Mouse (Mus musculus) lung, adult 18-20 months (tissue): ENCODE measurements around the gene Trip4.
A peak's percentile ranks its signal among the peaks of the same experiment; 100 is the strongest.

Source experiments
- DNase-seq, 2 experiments: peaks; one replicate each; pipeline ENCODE4 v3.0.0; 2022; ENCODE audit warnings: mixed read lengths in 2 of 2

Trip4 gene

DNA sequence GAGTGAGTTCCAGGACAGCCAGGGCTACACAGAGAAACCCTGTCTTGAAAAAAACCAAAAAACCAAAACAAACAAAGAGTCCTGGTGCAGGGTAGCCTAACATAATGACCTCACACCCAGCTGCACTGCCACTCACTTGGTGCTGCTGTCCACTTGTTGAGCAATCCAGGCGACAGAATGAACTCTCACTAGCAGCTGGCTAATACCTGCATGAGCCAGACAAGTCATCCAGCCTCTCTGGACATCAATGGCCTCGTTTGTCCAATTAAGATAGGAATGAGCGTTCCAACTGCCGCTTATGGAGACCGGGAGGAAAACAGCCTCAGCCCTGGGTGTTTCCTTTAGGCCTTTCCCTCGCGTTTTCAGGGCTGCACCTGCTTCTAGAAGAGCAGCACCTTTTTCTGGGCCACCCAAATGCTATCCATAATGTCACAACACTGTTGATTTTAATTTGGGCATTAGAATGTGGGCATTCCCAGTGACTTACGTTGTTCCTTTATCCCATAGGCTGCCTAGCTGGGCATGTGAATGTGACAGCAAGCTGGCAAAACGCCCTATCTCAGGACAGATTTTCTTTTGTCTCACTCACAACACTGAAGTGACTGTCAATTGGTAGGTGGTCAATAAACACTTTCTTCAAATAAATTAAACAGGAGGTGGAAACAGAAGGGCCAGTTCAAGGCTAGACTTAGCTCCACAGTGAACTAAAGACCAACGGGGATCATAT is 73.8 kb downstream of the Trip4 start:
- no peak for DNase-seq

DNA sequence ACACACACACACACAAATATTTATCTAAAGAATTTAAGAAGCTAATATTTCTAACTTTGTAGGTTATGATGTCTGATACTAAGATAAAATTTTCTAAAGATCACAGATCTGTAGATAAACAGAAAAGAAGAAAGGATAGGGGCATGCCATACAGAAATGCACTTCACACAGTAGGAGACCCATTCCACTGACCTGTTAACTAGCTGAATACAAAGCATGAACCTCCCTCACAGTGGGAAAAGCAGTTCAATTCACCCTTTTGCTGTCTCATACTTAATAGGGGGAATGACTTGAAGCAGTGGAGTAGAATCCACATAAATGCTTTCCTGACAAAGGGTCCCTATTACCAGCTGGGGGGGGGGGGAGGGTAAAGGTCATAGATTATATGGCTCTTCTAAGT is 75.0 kb downstream of the Trip4 start:
- no peak for DNase-seq

DNA sequence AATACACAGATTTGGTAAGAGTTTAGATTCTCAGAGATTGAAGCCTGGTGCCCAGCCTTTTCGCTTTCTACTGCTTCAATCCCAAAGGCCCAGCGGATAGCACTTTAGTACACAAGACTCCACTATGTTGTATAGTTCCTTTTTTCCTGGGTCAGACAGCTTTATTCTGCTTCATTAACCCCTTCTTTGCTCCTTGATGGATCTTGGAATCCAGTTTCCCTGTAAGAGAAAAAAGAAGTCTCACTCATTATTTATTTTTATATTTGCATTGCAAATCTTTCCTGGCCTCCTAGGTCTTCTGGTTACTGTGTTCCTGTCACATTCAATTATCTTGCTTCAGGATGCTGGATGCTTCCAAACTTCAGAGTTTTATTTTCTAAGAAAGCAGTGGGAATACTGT is 75.4 kb downstream of the Trip4 start:
- DNase-seq = no peak

DNA sequence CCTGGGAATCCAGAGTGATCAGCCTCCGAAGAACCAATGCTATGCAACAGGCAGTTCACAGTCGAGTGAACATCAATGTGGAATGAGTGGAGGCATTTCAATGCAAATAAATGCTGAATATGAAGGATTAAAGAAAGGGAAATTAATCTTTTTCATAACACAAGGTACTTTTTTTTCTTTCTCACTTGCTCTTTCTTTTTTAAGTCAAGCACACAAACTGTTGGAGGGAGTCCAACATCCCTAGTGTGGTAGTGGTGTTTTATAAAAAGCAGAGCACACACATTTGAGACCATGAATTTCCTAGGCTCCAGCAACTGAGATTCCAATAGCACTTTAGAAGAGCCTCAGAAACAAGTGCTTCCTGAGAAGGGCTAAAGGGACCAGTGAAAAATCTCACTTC is 76.6 kb downstream of the Trip4 start:
- DNase-seq = no peak

DNA sequence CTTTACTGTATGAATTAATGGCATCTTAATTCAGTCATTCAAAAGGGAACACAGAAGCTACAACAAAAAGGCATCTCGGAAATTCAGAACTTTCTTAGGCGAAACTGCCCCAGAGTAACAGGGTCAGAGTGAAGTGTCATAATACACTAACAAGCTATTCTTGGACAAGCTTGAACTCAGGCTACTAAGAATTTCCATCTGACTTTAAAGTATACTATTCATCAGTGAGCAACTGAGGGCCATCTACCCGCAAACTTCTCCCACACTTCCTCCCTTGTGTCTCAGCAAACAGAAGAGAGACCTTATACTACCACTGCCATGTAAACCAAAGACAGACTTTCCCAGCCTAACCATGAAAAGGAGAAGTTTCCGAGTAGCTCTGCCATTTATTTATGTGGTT is 77.4 kb downstream of the Trip4 start:
- no peak for DNase-seq

DNA sequence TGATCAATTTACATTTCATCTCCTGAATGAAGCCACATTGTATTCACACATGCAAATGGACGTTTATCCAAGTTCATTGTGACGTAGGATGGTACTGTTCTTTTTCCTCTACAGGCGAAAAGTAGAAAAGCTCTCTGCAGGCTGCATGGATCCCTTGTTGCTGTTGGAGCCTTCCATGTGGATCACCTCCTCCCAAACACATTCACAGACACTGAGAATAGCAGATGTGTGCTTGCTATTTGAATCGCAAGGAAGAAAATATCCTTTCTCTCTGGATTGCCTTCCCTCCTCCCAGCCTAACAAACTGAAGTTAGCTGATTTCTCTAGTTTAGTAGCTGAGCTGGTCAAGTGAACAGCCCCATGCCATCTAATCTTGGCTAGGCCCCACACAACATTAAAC is 78.3 kb downstream of the Trip4 start:
- no peak for DNase-seq

DNA sequence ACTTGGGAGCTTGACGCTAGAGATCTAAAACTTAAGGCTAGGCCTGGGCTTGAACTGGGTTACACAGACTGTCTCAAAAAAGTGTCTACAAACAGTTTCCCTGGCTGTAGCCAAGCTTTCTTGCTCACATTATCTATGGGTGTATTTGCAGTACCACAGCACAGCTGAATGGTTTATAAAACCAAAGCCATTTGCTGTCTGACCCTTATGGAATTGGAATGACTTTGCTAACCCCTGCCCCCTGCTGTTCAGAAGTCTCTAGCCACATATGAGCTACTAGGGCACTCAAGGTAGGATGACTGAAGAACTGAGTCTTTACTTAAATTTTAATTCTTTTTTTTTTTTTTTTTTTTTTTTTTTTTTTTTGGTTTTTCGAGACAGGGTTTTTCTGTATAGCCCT is 79.2 kb downstream of the Trip4 start:
- peak; percentile 60 to 67 for DNase-seq

DNA sequence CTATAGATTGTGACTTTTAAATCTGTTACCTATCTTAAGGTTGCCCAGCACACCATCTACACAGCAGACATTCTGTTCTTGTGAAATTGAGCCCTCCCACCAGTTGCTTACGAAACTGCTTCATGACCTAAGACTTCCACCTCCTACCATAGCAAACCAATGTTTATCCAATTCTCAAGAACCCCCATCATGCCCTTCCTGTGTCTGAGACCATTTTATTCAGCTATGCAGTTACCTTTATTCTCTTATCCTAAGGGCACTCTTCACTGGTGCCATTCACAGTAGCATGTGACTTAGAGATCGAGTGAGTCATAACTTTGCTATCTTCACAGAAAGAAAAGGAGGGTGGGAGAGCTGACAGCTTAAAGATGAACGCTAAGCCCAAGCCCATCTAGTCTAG is 80.1 kb downstream of the Trip4 start:
- DNase-seq = peak; percentile 53 to 76

DNA sequence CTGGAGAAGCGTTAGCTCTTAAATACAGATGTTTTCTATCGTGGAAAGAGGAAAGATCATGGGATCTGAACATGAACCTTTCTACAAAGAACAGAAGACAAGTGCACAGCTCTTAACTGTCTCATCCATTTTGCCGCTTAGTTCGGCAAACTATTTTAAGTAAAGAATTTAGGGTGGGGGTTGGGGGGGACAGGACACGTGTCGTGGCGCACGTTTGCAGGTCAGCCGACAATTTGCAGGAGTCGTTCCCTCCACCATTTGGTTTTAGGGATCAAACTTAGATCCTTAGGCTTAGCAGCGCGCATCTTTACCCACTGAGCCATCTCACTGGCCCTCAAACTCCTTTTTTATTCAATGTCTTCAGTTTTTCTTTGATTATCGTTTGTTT is 80.6 kb downstream of the Trip4 start:
- DNase-seq = no peak

DNA sequence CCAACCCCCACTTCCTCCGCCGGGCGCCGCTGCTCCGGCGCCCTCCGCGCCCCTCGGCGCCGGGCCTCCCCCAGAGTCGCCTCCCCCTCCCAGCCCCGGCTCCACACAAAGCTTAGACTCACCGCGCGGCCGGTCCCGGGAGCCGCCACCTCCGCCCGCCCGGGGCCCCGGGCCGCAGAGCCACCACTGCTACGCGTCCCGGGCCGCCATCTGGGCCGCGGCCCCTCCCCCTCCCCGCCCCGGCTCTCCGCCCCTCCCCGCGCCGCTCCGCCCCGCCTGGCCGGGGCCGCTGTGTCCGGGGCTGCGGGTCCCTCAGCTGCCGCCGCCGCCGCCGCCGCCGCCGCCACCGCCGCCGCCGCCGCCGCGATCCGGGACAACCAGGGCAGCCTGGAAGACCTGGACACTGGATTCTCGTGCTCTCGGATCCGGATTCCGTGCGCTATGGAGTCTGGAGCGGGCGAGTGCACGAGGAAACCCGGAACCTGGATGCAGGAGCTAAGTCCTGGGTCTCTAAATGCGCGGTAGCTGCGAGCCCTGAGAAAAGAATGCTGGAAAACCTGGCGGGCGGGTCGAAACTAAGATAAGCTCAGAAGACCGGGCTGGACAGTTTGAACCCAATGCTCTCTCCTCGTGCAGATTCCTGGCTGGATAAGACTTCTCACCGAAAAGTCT is 81.1 kb downstream of the Trip4 start, which contains the start of gene Zfp609:
Gene Zfp609, minus strand, starts transcription at position 221 of the 672 bp plus-strand sequence.
- peak; percentile 93 to 95 for DNase-seq

DNA sequence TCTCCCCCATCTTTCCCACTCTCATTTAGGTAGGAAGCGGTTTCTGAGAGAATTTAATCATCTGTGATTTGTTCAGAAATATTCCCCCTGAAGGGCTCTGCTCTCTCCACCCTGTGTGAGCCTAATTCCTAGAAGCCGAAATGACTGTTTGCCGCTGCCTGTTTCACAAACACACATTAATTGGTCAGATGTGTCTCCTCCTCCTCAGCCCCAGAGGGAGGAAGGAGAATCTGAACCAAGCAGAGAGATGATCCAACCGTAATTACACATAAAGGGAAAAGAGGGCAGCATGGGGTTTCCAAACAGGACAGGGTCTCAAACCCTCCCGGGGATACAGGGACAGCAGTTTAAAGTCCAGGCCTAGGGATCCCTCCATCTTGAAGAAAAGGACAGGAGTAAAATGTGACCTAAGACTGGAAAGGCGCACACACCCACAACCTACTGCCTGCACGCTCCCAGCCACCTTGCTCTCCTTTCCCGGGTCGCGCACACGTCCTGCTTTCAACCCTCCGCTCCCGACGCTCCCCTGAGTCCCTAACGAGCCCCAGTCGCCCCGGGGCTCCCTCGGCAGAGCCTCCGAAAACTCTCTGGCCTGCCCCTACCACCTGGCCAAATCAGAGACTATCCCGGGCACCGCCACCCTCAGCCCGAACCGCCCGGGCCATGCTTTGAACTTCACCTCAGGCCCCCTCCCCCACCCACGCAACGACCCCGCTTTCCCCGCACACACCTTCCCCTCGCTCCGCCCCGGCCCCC is 81.8 kb downstream of the Trip4 start:
- peak; percentile 37 to 50 for DNase-seq

DNA sequence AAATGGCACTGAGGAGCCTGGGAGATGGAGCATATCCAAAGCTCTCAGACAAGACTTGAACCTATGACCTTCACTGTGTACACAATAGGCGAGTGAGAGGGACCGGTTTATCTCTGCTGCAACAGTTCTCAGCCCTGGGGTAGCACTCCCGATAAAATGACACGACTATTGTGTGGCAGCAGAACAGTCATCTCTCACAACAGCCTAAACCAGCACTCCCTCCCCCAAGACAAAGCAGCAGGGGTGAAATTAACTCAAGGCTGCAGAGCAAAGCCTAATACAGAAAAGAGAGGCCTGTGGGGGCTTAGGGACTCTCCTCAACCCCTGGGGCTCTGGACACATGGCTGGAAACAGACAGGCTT is 82.4 kb downstream of the Trip4 start:
- peak in 1 of 2 experiments; percentile 14 for DNase-seq

DNA sequence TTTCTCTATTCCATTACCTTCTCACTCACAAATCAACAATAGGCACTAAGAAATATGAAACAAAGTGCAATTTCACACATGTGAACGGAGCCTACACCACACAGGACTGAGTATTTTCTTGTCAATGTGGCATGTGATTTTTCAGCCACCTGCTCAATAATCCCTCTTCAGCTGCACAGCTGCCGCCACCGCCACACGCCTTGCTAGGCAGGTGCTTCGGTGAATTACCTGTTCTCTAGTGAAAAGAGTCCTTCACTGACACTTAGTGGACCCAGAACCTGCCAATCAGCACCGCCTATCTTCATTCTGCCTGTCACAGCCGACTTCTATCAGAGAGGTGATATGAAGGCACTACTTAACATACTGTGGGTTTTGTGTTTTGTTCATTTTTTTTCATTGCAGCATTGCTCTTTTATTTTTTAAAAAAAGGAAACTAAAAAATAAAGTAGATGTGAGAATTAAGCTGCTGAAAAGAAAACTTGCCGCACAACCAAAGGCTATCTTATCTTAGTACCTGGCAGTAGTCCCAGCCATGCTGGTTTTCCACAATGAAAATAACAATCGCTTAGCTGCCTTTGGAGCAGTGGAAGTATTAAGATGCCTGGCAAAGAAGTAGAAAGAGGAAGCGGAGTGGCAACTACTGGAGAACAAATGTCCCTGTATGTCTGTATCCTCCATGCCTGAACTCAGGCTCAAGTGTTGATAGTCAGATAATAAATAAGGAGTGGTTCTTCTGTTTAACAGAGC is 84.7 kb downstream of the Trip4 start:
- peak; percentile 33 to 57 for DNase-seq

DNA sequence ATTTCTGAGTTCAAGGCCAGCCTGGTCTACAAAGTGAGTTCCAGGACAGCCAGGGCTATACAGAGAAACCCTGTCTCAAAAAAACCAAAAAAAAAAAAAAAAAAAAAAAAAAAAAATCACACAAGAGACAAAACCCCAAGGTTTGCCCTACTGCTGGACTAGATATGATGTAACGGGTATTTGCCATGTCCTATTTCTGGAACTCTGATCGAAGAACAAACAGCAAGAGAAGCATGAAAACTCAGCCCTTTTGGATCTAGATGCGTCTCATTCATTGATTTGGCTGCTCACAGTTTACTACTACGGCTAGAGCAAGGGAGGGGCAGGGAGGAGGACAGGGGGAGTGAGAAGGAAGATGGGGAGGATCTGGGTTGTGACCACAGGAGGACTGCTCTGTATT is 86.6 kb downstream of the Trip4 start:
- no peak for DNase-seq

DNA sequence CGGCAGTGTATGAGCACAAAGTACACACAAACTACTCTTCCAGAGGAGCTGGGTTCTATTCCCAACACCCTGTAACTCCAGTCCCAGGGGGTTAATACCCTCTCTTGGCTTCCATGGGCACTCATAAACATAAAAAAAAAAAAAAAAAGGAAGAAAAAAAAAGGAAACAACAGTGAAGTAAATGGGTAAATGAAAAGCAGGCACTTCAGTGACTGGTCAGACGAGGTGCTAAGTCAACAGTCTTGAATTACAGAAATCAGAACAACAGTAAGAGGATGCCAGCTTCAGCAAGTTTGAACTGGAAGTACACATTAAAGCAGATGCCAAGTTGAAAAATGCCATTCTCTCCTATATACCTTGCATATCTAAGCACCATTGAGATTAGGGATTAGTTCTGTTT is 88.3 kb downstream of the Trip4 start:
- DNase-seq = peak; percentile 39 to 68

DNA sequence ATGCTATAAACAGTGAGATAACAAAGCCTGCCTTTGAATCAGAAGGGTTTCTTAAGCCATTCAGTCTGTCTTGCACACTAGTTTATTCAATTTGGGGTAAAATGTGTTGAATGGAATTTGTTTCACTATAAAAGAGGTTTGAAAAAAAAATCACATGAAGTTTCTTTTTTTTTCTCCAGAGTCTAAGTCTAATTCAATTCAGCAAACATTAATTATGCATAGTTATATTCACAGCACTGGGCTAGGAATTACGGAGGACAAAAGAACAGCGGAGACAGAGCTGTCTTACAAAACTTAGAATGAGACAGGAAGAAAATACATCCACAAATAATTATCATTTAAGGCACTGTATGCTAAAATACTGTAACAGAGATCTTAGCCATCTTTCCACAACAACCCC is 90.2 kb downstream of the Trip4 start:
- no peak for DNase-seq

DNA sequence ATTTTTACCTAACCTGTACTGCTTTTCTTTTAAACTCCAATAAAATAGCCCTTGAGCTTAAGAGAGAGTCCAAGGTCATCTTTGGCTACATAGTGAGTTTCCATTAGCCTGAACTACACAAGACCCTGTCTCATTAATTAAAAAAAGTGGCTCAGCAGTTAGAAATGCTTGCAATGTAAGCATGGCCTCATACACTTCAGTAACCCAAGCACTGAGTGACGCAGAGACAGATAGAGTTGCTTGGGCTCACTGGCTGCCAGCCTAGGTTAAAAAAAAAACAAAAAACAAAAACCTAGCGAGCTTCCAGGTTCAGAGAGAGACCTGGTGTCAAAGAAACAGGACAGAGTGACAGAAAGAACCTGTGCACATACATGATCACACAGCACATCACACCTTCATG is 95.8 kb downstream of the Trip4 start:
- no peak for DNase-seq

DNA sequence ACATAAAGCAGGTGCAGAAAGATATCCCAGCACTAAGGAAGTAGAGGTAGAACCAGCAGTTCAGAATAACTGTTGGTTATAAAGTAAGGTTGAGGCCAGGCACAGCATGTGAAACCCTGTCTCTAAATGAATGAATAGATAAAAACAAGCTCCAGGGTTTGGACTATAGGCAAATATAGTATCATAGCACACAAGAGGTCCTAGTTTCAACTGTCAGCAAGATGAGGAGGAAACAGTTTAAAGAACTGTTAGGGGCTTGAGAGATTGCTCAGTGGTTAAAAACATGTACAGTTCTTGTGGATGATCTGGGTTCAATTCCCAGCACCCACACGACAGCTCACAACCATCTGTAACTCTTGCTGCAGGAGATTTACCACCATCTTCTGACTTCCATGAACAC is 96.8 kb downstream of the Trip4 start:
- DNase-seq = no peak

DNA sequence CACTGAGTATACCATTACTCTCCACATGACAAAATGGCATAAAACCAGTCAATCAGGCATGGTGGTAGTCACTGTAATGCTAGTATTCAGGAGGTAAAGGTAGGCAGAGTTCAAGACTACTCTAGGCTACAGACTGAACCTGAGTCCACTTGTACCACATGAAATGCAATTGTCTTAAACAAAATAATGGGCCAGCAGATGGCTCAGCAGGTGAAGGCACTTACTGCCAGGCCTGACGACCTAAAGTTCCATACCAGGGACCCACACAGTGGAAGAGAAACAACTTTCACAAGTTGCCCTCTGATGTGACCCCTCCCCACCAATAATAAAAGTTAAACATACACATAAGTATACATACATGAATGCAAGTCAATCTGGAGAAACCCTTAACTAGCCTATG is 100.8 kb downstream of the Trip4 start:
- no peak for DNase-seq

DNA sequence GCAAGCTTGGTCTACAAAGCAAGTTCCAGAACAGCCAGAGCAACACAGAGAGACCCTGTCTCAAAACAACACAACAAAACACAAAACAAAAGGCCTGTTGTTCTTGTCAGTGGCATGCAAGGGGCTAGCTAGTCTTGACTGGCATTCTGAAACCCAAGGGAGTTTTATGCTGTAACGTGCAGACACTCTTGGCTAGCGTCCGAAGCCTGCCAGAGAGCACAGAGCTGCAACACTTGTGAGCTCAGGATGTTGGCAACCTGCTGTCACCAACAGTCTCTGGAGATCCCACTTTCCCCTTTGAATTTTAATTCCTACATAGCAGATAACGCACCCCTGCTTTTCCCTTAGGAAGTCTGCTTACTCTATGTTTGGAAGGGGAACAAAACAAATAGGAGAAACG is 101.3 kb downstream of the Trip4 start:
- DNase-seq = no peak

DNA sequence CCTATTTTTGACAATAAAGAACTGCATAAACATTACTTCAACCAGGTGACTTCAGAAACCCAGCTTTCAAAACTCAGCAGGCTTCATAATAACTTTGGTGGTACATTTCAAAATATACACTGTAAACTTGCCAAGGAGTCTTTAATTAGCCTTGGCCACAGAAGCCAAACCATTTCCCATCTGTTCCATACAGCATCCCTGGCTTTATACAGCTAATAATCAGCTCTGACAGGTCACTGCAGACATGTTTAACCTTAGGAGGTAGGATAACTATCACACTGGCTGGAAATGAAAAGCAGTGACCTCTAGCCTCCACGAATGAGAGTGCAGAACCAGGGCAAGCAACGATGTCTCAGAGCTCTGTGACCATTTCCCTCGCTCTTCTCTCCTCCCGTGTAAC is 108.8 kb downstream of the Trip4 start:
- DNase-seq = no peak

DNA sequence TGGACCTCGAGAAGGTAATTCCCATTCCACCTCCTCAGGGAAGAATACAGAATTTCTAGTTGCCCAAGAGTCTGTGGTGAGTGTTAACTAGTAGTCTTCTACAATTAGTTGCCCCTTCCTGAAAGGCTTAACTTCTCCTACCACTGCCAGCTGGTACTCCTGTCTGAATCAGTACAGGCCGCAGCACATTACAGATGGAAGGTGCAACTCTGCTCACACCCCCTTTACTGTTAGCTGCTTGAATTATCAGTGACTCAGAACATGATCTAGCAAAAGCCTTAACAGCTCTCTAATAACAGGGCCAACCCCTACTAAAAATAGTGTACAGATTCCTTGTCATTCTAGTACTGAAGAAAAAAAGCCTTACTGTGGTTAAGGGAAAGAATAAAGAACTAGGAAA is 112.9 kb downstream of the Trip4 start:
- DNase-seq = no peak

DNA sequence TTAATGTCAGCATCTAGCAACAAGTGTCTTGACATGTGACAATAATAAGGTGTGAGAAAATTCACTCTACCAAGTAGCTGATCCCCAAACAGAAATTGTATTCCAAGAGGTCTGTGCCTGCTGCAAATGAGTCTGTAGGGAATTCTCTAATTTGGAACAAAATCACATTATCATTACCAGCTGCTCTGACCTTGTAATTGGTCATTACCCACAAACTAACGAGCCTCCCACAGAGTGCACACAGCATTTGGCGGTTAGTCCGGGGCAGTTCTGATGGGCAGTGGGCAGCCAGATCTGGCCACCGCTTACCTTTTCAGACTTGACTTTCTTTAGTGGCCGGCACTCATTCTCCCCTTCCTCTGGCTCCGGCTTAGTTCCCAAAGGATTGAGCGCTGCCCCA is 114.3 kb downstream of the Trip4 start:
- DNase-seq = no peak
